Mouse (Mus musculus): ENCODE results near the gene Mycbp2.

The Mycbp2 gene

GRCm38 (mm10) chr14:103346729-103347505, at the start of gene Mycbp2:
TSS of gene Mycbp2 (minus strand) at chr14:103346814.
- peak; percentile 94 to 98 for DNase-seq (ENCODE audit: low spot score in 2 of 2)

GRCm38 (mm10) chr14:103392391-103392790, 45.8 kb upstream of the Mycbp2 start:
- no peak for DNase-seq (ENCODE audit: low spot score in 2 of 2)

GRCm38 (mm10) chr14:103387431-103387830, 40.8 kb upstream of the Mycbp2 start:
- DNase-seq (ENCODE audit: low spot score in 2 of 2), result no peak

- no peak for DNase-seq (ENCODE audit: low spot score in 2 of 2)
Measured at GRCm38 (mm10) chr14:103386871-103387270, 40.3 kb upstream of the Mycbp2 start.

- DNase-seq (ENCODE audit: low spot score in 2 of 2), result no peak
Measured at GRCm38 (mm10) chr14:103385084-103385610, 38.5 kb upstream of the Mycbp2 start.

GRCm38 (mm10) chr14:103378703-103379102, 32.1 kb upstream of the Mycbp2 start:
- DNase-seq (ENCODE audit: low spot score in 2 of 2), result no peak

DNA sequence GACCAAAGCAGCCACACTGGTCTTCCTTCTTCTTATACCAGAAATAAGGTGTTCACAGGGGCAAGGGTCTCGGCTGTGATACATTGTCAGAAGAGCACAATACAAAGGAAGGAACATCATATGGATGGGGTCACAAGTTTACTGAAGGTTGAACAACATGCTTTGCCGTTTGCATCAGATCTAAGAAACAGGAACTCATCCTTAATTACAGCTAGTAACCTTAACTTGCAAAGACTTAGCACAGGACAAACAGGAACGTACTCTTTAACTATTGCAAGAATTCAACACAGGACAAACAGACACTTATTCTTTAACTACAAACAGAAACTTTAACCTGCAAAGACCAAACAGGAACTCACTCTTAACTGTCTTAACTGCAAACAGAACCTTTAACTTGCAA, 30.2 kb upstream of the Mycbp2 start:
- no peak for DNase-seq (ENCODE audit: low spot score in 2 of 2)

DNA sequence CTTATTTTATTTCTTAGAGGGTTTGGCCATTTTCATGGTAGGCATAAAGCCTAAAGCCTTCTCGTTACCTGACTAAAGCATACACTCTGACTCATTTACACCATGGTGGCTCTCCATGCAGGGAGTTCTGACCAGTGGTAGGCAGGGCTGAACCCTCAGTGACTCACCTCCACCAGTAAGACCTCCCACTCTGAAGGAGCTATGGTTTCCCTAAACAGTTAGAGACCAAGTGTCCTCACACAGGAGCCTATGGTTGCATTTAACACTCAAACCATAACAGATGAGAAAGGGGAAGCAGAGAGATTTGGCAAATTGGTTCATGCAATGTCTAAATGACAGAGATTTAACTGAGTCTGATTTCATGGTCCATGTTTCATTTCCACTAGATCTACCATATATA, 28.9 kb upstream of the Mycbp2 start:
- no peak for DNase-seq (ENCODE audit: low spot score in 2 of 2)

- DNase-seq (ENCODE audit: low spot score in 2 of 2), result no peak
Measured at GRCm38 (mm10) chr14:103363199-103363598, 16.6 kb upstream of the Mycbp2 start.

DNA sequence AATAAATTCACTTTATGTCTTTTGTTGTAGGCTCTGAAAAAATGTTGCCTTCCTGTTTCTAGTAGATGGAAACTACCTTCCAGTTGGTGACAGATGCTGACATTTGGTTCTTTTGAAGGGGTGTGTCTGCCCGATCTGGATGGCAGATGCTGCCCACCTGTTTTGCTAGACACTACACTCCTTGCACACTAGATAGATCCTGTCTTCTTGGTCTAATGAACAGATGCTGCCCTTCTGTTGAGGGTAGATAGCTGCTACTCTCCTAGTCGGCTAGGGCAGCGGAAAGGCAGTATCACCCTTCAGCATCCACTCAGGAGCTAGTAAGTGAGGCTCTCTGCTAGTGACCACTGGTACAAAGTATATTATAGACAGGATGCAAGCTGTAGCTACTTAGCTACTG, 9.5 kb upstream of the Mycbp2 start:
- DNase-seq (ENCODE audit: low spot score in 2 of 2), result no peak

GRCm38 (mm10) chr14:103354396-103355352, 8.1 kb upstream of the Mycbp2 start:
- no peak for DNase-seq (ENCODE audit: low spot score in 2 of 2)

DNA sequence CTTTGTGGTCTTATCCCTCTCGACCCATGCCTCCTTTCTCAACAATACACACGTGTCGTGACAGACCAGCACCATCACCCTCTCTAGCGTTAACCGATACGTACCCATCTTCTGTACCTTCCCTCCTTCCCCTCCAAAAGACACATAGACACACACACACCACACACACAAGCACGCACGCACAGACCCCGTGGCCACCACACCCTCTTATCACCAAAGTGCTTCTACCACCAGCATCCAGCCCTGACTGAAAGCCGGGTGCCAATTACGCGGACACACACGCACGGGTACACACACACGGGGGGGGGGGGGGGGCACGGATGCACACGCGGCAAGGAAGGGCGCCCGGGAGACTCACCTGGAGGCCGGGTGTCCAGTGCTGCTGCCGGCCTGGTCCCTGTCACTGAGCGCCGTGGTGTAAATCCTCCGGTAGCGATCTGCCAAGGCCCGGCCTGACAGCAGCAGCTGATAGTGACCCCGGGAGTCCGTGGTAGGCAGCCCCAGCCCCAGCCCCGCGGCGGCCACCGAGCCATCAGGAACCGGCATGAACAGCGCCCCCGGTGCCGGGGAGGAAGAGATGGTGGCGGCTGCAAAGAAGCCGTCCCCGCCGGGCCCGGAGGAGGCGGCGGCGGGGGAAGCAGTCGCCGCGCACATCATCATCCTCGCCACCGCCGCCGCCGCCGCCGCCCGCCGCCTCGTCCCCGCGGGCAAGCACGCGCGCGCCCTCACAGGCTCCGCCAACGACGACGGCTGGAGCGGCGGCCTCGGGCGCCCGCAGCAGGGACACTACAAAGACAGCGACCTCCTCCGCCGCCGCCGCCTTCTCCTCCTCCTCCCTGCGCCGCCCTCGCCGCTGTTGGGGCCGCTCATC, 521 bp downstream of the Mycbp2 start:
- peak; percentile 65 to 76 for DNase-seq (ENCODE audit: low spot score in 2 of 2)

DNA sequence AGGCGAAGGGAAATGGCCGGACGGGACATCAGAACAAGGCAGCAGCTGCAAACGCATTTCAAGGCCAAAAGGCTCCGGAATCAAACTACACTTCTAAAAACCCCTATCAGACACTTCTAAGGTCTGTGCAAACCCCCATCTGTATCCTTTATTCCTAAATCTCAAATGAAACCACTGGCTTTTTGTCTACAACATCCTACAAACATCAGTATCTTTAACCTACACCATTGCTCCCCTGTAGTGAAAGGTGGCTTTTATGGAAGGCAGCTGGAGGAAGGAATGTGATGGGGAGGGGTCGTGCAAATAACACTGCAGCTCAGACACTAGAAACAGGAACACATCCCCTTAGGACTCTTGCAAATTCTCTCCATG, 1.1 kb downstream of the Mycbp2 start:
- DNase-seq (ENCODE audit: low spot score in 2 of 2), result no peak

GRCm38 (mm10) chr14:103345011-103345410, 1.6 kb downstream of the Mycbp2 start:
- DNase-seq (ENCODE audit: low spot score in 2 of 2), result no peak

DNA sequence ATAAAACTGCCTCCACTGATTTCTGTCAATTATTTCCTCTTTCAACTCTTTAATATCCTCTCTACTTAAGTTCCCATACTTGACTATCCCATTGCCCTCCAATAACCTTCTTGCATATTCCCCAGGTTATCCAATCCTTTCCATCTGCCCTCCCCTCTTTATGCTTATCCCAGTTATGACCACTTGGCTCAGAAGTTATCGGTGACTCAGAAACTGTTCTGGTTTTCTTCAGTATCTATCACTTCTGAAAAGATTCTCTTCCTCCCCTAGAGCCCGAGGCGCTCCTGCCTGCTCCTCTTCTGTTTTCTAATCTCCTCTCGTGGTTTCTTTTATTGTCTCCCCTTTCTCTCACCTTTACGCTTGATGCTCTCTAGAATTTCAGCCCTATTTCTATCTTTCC, 2.8 kb downstream of the Mycbp2 start:
- no peak for DNase-seq (ENCODE audit: low spot score in 2 of 2)

- no peak for DNase-seq (ENCODE audit: low spot score in 2 of 2)
Measured at GRCm38 (mm10) chr14:103341385-103342294, 5.0 kb downstream of the Mycbp2 start.

DNA sequence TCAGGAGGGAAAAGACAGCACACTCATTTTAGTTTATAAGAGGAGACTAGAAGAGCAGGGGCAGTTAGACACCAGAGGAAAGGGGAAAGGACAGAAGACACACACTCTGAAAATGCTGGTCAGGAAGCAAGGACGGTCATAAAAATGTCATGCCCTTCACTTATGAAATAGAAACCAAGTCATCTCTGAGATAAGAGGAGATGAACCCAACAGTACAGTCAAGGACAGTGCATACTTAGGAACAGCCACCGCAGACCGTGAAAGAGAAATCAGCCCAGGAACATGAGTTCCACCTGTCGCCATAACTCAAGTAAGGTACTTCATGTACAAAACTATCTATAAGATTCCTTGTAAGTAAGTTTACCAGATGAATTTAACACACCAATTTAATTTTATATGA, 33.7 kb downstream of the Mycbp2 start:
- DNase-seq (ENCODE audit: low spot score in 2 of 2), result no peak

DNA sequence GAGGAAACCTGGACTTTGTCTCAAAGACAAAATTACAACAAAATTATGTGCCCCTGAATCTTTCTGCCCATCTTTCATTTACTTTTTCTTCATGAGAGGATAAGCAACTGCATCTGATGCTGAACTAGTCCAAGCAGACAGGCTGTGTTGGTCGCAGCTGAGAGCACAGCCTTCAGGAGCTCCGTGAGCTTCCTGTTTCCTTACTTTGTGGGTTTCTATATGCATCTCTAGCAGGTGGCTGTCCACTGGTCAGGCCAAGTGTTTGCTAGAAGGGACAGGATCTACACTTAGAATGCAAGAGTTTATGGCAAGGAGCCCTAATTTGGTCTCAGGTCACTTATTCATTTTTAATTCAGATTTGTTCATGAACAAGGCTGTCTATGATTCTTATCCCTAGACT, 50.4 kb downstream of the Mycbp2 start:
- no peak for DNase-seq (ENCODE audit: low spot score in 2 of 2)

DNA sequence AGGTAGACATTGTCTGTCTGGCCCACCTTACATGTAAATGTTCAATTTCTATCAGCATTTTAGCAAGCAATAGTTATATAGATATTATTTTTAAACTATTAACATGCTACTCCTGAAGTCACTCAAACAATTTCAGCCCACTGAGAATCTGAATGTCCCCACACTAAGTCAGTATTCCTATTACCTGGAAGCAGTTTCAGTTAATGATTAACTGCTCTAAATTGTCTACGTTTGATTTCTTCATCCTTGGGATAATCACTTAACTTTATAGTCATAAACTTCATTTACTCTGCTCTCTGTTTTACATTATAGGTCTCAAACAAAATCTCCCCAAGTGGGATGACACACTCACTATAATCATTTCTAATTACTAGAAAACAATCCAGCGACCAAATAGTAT, 60.0 kb downstream of the Mycbp2 start:
- DNase-seq (ENCODE audit: low spot score in 2 of 2), result no peak

- DNase-seq (ENCODE audit: low spot score in 2 of 2), result no peak
Measured at GRCm38 (mm10) chr14:103276667-103277066, 69.9 kb downstream of the Mycbp2 start.

GRCm38 (mm10) chr14:103260437-103260836, 86.2 kb downstream of the Mycbp2 start:
- no peak for DNase-seq (ENCODE audit: low spot score in 2 of 2)

Measured in spleen, postnatal 10 days (tissue).